Mouse (Mus musculus) neural tube, embryonic 15.5 days (tissue): ENCODE results near the gene Akap6. TPM values are rescaled to one million over a fixed set of nuclear protein-coding genes. Genes with fewer than 3 reads are reported as not detected.

Experiments used
- ATAC-seq: fragments of 200-750 bp; cut with Nextera tagmentation; 2 replicates; pipeline ENCODE4 v1.8.0; 2017; ENCODE audit warnings: mild to moderate bottlenecking, moderate TSS enrichment, moderate library complexity; ENCODE audit not compliant: low FRiP score
- H3K27ac ChIP-seq: fragments of 300-500 bp; sonication (generic); replicated peaks from 2 replicates; pipeline ENCODE4 v1.5.1; 2015; ENCODE audit warnings: mild to moderate bottlenecking, inconsistent platforms
- H3K27me3 ChIP-seq: fragments of 300-500 bp; sonication (generic); replicated peaks from 2 replicates; pipeline ENCODE4 v1.6.1; 2015; ENCODE audit warnings: inconsistent platforms
- H3K36me3 ChIP-seq: fragments of 300-500 bp; sonication (generic); 2 replicates; pipeline ENCODE4 v1.6.1; 2015; ENCODE audit warnings: inconsistent platforms
- H3K4me1 ChIP-seq: fragments of 300-500 bp; sonication (generic); 2 replicates; pipeline ENCODE4 v1.6.1; 2015; ENCODE audit warnings: inconsistent platforms
- H3K4me2 ChIP-seq: fragments of 300-500 bp; sonication (generic); 2 replicates; pipeline ENCODE4 v1.6.1; 2015; ENCODE audit warnings: inconsistent platforms, mild to moderate bottlenecking, moderate library complexity
- H3K4me3 ChIP-seq: fragments of 300-500 bp; sonication (generic); replicated peaks from 2 replicates; pipeline ENCODE4 v1.5.1; 2015; ENCODE audit warnings: mild to moderate bottlenecking, inconsistent platforms
- H3K9ac ChIP-seq: fragments of 300-500 bp; sonication (generic); replicated peaks from 2 replicates; pipeline ENCODE4 v1.6.1; 2015; ENCODE audit warnings: mild to moderate bottlenecking, inconsistent platforms
- H3K9me3 ChIP-seq: fragments of 300-500 bp; sonication (generic); replicated peaks from 2 replicates; pipeline ENCODE4 v1.6.1; 2016; ENCODE audit warnings: inconsistent platforms
- WGBS: fragments of 180-500 bp; shearing (Covaris S2); methylation state at CpG from one replicate; pipeline ENCODE4 v1.1.7; 2015; ENCODE audit warnings: mixed read lengths; 5-methylcytosine and 5-hydroxymethylcytosine counted together
- polyA plus RNA-seq: library from polyadenylated mRNA; unstranded; fragments of >200 nt; fragmentation: Nextera tagmentation; extraction: Ambion mirVana; gene quantifications from 2 replicates; pipeline ENCODE4 v1.2.1, GENCODE M21; 2015

Gene Akap6
- polyA plus RNA-seq, 1 experiment from 2014 or later, result 24.4 TPM

GRCm38 (mm10) chr12:53134196-53134595 is 435.0 kb downstream of the Akap6 start:
- H3K4me1 ChIP-seq, result no peaks in the 10 kb centered on the region
- ATAC-seq, result no peak
- peaks cover under 1% of the 10 kb centered on the region; the same call in 1 of the 2 replicates for H3K36me3 ChIP-seq
- no peak overlapping the region for H3K4me3 ChIP-seq
- no peak overlapping the region for H3K9ac ChIP-seq
- H3K27ac ChIP-seq, result no peak overlapping the region
- no peaks in the 10 kb centered on the region for H3K9me3 ChIP-seq
- H3K27me3 ChIP-seq, result no peaks in the 10 kb centered on the region
- 78% methylated on average over 2 of the region's 2 CpGs for WGBS
- H3K4me2 ChIP-seq, result no peak overlapping the region

GRCm38 (mm10) chr12:53137331-53137730 is 438.1 kb downstream of the Akap6 start:
- H3K9ac ChIP-seq, result no peak overlapping the region
- no peaks in the 10 kb centered on the region for H3K9me3 ChIP-seq
- no peaks in the 10 kb centered on the region for H3K4me1 ChIP-seq
- H3K27me3 ChIP-seq, result no peaks in the 10 kb centered on the region
- H3K4me3 ChIP-seq, result no peak overlapping the region
- no peak for ATAC-seq
- 89% methylated on average over 3 of the region's 3 CpGs for WGBS
- peaks cover 23% of the 10 kb centered on the region for H3K36me3 ChIP-seq
- H3K4me2 ChIP-seq, result no peak overlapping the region
- no peak overlapping the region for H3K27ac ChIP-seq

GRCm38 (mm10) chr12:53144122-53144695 is 445.0 kb downstream of the Akap6 start:
- no peak overlapping the region for H3K9ac ChIP-seq
- no peak for ATAC-seq
- H3K36me3 ChIP-seq, result peaks cover 26% of the 10 kb centered on the region
- H3K4me3 ChIP-seq, result no peak overlapping the region
- no peaks in the 10 kb centered on the region for H3K9me3 ChIP-seq
- no peak overlapping the region for H3K27ac ChIP-seq
- H3K4me1 ChIP-seq, result peaks cover 10% of the 10 kb centered on the region; the same call in 1 of the 2 replicates
- no peak overlapping the region for H3K4me2 ChIP-seq
- no peaks in the 10 kb centered on the region for H3K27me3 ChIP-seq
- 34% methylated on average over 6 of the region's 6 CpGs for WGBS

GRCm38 (mm10) chr12:53144760-53145159 is 445.6 kb downstream of the Akap6 start:
- Histone ChIP-seq H3K27ac (no peak overlapping the region), H3K4me2 (no peak overlapping the region), H3K9me3 (no peaks in the 10 kb centered on the region), H3K4me1 (peaks cover 10% of the 10 kb centered on the region; the same call in 1 of the 2 replicates), H3K4me3 (no peak overlapping the region), H3K9ac (no peak overlapping the region), H3K36me3 (peaks cover 20% of the 10 kb centered on the region), H3K27me3 (no peaks in the 10 kb centered on the region)
- no peak for ATAC-seq
- 94% methylated on average over 10 of the region's 10 CpGs for WGBS

- Histone ChIP-seq H3K9ac (no peak overlapping the region), H3K27me3 (no peaks in the 10 kb centered on the region)
- 62% methylated on average over 4 of the region's 4 CpGs for WGBS
Observed at GRCm38 (mm10) chr12:53145516-53145915, 446.3 kb downstream of the Akap6 start.

GRCm38 (mm10) chr12:53146460-53147050 is 447.4 kb downstream of the Akap6 start:
- Histone ChIP-seq H3K27me3 (no peaks in the 10 kb centered on the region), H3K4me1 (peaks cover 10% of the 10 kb centered on the region; the same call in 1 of the 2 replicates), H3K9me3 (no peaks in the 10 kb centered on the region), H3K4me2 (no peak overlapping the region), H3K27ac (no peak overlapping the region; the same call in 1 of the 2 replicates), H3K4me3 (no peak overlapping the region), H3K36me3 (peaks cover 9% of the 10 kb centered on the region; the same call in 1 of the 2 replicates), H3K9ac (no peak overlapping the region)
- no peak; the same call in 1 of the 2 replicates for ATAC-seq
- WGBS, result 48% methylated on average over 11 of the region's 11 CpGs

More at GRCm38 (mm10) chr12:53145516-53145915, 446.3 kb downstream of the Akap6 start:
- Histone ChIP-seq H3K36me3 (peaks cover 17% of the 10 kb centered on the region), H3K4me1 (peaks cover 10% of the 10 kb centered on the region; the same call in 1 of the 2 replicates), H3K27ac (no peak overlapping the region), H3K9me3 (no peaks in the 10 kb centered on the region), H3K4me2 (no peak overlapping the region), H3K4me3 (no peak overlapping the region)
- ATAC-seq, result no peak

- Histone ChIP-seq H3K4me1 (peaks cover 10% of the 10 kb centered on the region; the same call in 1 of the 2 replicates), H3K4me3 (no peak overlapping the region)
- 89% methylated on average over 11 of the region's 11 CpGs for WGBS
Observed at GRCm38 (mm10) chr12:53147696-53148095, 448.5 kb downstream of the Akap6 start.

GRCm38 (mm10) chr12:53168189-53169003 is 469.2 kb downstream of the Akap6 start:
- 92% methylated on average over 8 of the region's 8 CpGs for WGBS

More at GRCm38 (mm10) chr12:53147696-53148095, 448.5 kb downstream of the Akap6 start:
- Histone ChIP-seq H3K36me3 (peaks cover 4% of the 10 kb centered on the region; the same call in 1 of the 2 replicates), H3K9ac (no peak overlapping the region), H3K4me2 (no peak overlapping the region), H3K27ac (no peak overlapping the region), H3K9me3 (no peaks in the 10 kb centered on the region), H3K27me3 (no peaks in the 10 kb centered on the region)
- ATAC-seq, result no peak

GRCm38 (mm10) chr12:53191435-53191834 is 492.3 kb downstream of the Akap6 start:
- ATAC-seq, result no peak
- 83% methylated on average over 7 of the region's 7 CpGs for WGBS

More at GRCm38 (mm10) chr12:53168189-53169003, 469.2 kb downstream of the Akap6 start:
- no peak for ATAC-seq
- H3K4me2 ChIP-seq, result no peak overlapping the region
- no peaks in the 10 kb centered on the region for H3K36me3 ChIP-seq
- H3K4me3 ChIP-seq, result no peak overlapping the region
- peaks cover 3% of the 10 kb centered on the region; the same call in 1 of the 2 replicates for H3K9me3 ChIP-seq
- H3K27ac ChIP-seq, result no peak overlapping the region
- no peaks in the 10 kb centered on the region for H3K27me3 ChIP-seq
- H3K9ac ChIP-seq, result no peak overlapping the region
- H3K4me1 ChIP-seq, result no peaks in the 10 kb centered on the region

GRCm38 (mm10) chr12:53193664-53194063 is 494.5 kb downstream of the Akap6 start:
- H3K27ac ChIP-seq, result no peak overlapping the region
- H3K27me3 ChIP-seq, result no peaks in the 10 kb centered on the region
- H3K36me3 ChIP-seq, result no peaks in the 10 kb centered on the region
- H3K4me1 ChIP-seq, result no peaks in the 10 kb centered on the region
- no peaks in the 10 kb centered on the region for H3K9me3 ChIP-seq
- no peak for ATAC-seq
- H3K4me2 ChIP-seq, result no peak overlapping the region
- WGBS, result 63% methylated on average over 5 of the region's 5 CpGs
- H3K9ac ChIP-seq, result no peak overlapping the region
- no peak overlapping the region for H3K4me3 ChIP-seq

More at GRCm38 (mm10) chr12:53191435-53191834, 492.3 kb downstream of the Akap6 start:
- Histone ChIP-seq H3K4me2 (no peak overlapping the region), H3K27ac (no peak overlapping the region), H3K4me3 (no peak overlapping the region), H3K9me3 (no peaks in the 10 kb centered on the region), H3K9ac (no peak overlapping the region), H3K27me3 (no peaks in the 10 kb centered on the region), H3K36me3 (no peaks in the 10 kb centered on the region), H3K4me1 (no peaks in the 10 kb centered on the region)
